Mouse (Mus musculus) cerebellum, adult 2 months (tissue): Measurements from ENCODE around the gene Mtch2.
"Not testable (repeated sequence)": the region's sequence is repeated elsewhere in the genome, so short reads cannot be mapped to it uniquely, and the experiment has no call there.

Experiments used
- CTCF ChIP-seq: fragments of 200-500 bp; IDR thresholded peaks from 2 replicates; pipeline ENCODE4 v1.5.1; 2011; ENCODE audit warnings: low read depth, mild to moderate bottlenecking, control low read depth, low read length, moderate library complexity, borderline replicate concordance; ENCODE audit not compliant: insufficient read depth
- POLR2A ChIP-seq: fragments of 200-500 bp; IDR thresholded peaks from 2 replicates; pipeline ENCODE4 v1.6.1; 2011; ENCODE audit warnings: low read length, control low read depth, borderline replicate concordance; ENCODE audit not compliant: insufficient read depth

- not testable (repeated sequence) for TF ChIP-seq POLR2A, CTCF
Measured at GRCm38 (mm10) chr2:90894299-90894677, 47.3 kb downstream of the Mtch2 start.
